Mouse (Mus musculus): ENCODE measurements around the gene Atg16l2.

The Atg16l2 gene

GRCm38 (mm10) chr7:101301881-101302456 is at the start of gene Atg16l2:
TSS of gene Atg16l2 (minus strand) at chr7:101302251.
- peak; percentile 94 for DNase-seq (ENCODE audit: low read depth, low spot score)

GRCm38 (mm10) chr7:101349861-101350260 is 47.8 kb upstream of the Atg16l2 start:
- no peak for DNase-seq (ENCODE audit: low read depth, low spot score)

- no peak for DNase-seq (ENCODE audit: low read depth, low spot score)
Observed at GRCm38 (mm10) chr7:101348312-101348711, 46.3 kb upstream of the Atg16l2 start.

GRCm38 (mm10) chr7:101347767-101348270 is 45.8 kb upstream of the Atg16l2 start, which contains the start of gene Arap1:
TSS of gene Arap1 (plus strand) at chr7:101348067.
- no peak for DNase-seq (ENCODE audit: low read depth, low spot score)

- DNase-seq (ENCODE audit: low read depth, low spot score), result no peak
Observed at GRCm38 (mm10) chr7:101346991-101347390, 44.9 kb upstream of the Atg16l2 start.

GRCm38 (mm10) chr7:101344892-101345291 is 42.8 kb upstream of the Atg16l2 start:
- DNase-seq (ENCODE audit: low read depth, low spot score), result no peak

- no peak for DNase-seq (ENCODE audit: low read depth, low spot score)
Observed at GRCm38 (mm10) chr7:101343135-101343534, 41.1 kb upstream of the Atg16l2 start.

- DNase-seq (ENCODE audit: low read depth, low spot score), result no peak
Observed at GRCm38 (mm10) chr7:101341405-101341804, 39.4 kb upstream of the Atg16l2 start.

GRCm38 (mm10) chr7:101337401-101337800 is 35.4 kb upstream of the Atg16l2 start:
- DNase-seq (ENCODE audit: low read depth, low spot score), result no peak

GRCm38 (mm10) chr7:101336686-101337085 is 34.6 kb upstream of the Atg16l2 start:
- no peak for DNase-seq (ENCODE audit: low read depth, low spot score)

- DNase-seq (ENCODE audit: low read depth, low spot score), result no peak
Observed at GRCm38 (mm10) chr7:101335228-101335627, 33.2 kb upstream of the Atg16l2 start.

- DNase-seq (ENCODE audit: low read depth, low spot score), result no peak
Observed at GRCm38 (mm10) chr7:101332045-101332831, 30.2 kb upstream of the Atg16l2 start.

- DNase-seq (ENCODE audit: low read depth, low spot score), result no peak
Observed at GRCm38 (mm10) chr7:101330841-101331173, 28.8 kb upstream of the Atg16l2 start.

- no peak for DNase-seq (ENCODE audit: low read depth, low spot score)
Observed at GRCm38 (mm10) chr7:101330074-101330840, 28.2 kb upstream of the Atg16l2 start.

- no peak for DNase-seq (ENCODE audit: low read depth, low spot score)
Observed at GRCm38 (mm10) chr7:101329606-101330005, 27.6 kb upstream of the Atg16l2 start.

- no peak for DNase-seq (ENCODE audit: low read depth, low spot score)
Observed at GRCm38 (mm10) chr7:101328621-101329158, 26.6 kb upstream of the Atg16l2 start.

- DNase-seq (ENCODE audit: low read depth, low spot score), result no peak
Observed at GRCm38 (mm10) chr7:101327786-101328185, 25.7 kb upstream of the Atg16l2 start.

GRCm38 (mm10) chr7:101327263-101327662 is 25.2 kb upstream of the Atg16l2 start:
- DNase-seq (ENCODE audit: low read depth, low spot score), result no peak

GRCm38 (mm10) chr7:101326006-101326405 is 24.0 kb upstream of the Atg16l2 start:
- DNase-seq (ENCODE audit: low read depth, low spot score), result no peak

- DNase-seq (ENCODE audit: low read depth, low spot score), result no peak
Observed at GRCm38 (mm10) chr7:101324142-101324962, 22.3 kb upstream of the Atg16l2 start.

GRCm38 (mm10) chr7:101323141-101323594 is 21.1 kb upstream of the Atg16l2 start:
- DNase-seq (ENCODE audit: low read depth, low spot score), result no peak
